Mouse (Mus musculus): ENCODE results near the gene Palld. TPM values are rescaled to one million over a fixed set of nuclear protein-coding genes. Genes with fewer than 3 reads are reported as not detected.

Palld gene
- 0.15 to 0.16 TPM in 2 of 4 replicates, not detected in the others for total RNA-seq (2023; ENCODE audit: inconsistent age)

GRCm38 (mm10) chr8:61902521-61902920 lies at the start of gene Palld:
Palld (minus strand) TSS chr8:61902690.

GRCm38 (mm10) chr8:61927777-61928494 lies 25.4 kb upstream of the Palld start, which contains the start of gene Ddx60:
Ddx60 (plus strand) TSS chr8:61928087.

GRCm38 (mm10) chr8:61487597-61488156 lies 414.8 kb downstream of the Palld start, which contains the start of gene Cbr4:
Cbr4 (plus strand) TSS chr8:61487734.

Other genes with a start within 250 kb of the Palld start
- 5.8 to 14.2 TPM (median 9.5 TPM) in 4 replicates for gene Ddx60, start 25.4 kb upstream of the Palld start, total RNA-seq (2023; ENCODE audit: inconsistent age)
- gene Anxa10, start 220.5 kb upstream of the Palld start, total RNA-seq (2023; ENCODE audit: inconsistent age): not detected in 4 replicates